Mouse (Mus musculus) limb, embryonic 13.5 days (tissue): Measurements from ENCODE around the gene Adamts17. TPM values are rescaled to one million over a fixed set of nuclear protein-coding genes. Genes with fewer than 3 reads are reported as not detected.
A peak's percentile ranks its signal among the peaks of the same experiment; 100 is the strongest.

Source experiments
- ATAC-seq: fragments of 200-750 bp; cut with Nextera tagmentation; 2 replicates; pipeline ENCODE4 v1.8.0; 2017; ENCODE audit warnings: low read depth, moderate number of reproducible peaks, moderate TSS enrichment; ENCODE audit not compliant: low FRiP score
- H3K27ac ChIP-seq: fragments of 300-500 bp; sonication (generic); 2 replicates; pipeline ENCODE4 v1.5.1; 2015; ENCODE audit warnings: inconsistent platforms, mild to moderate bottlenecking, moderate library complexity
- H3K27me3 ChIP-seq: fragments of 300-500 bp; sonication (generic); 2 replicates; pipeline ENCODE4 v1.6.1; 2015; ENCODE audit warnings: mild to moderate bottlenecking, inconsistent platforms
- H3K36me3 ChIP-seq: fragments of 300-500 bp; sonication (generic); 2 replicates; pipeline ENCODE4 v1.6.1; 2015; ENCODE audit warnings: inconsistent platforms, mild to moderate bottlenecking, moderate library complexity
- H3K4me1 ChIP-seq: fragments of 300-500 bp; sonication (generic); 2 replicates; pipeline ENCODE4 v1.6.1; 2015; ENCODE audit warnings: inconsistent platforms
- H3K4me2 ChIP-seq: fragments of 300-500 bp; sonication (generic); replicated peaks from 2 replicates; pipeline ENCODE4 v1.6.1; 2015; ENCODE audit warnings: inconsistent platforms, mild to moderate bottlenecking, moderate library complexity
- H3K4me3 ChIP-seq: fragments of 300-500 bp; sonication (generic); 2 replicates; pipeline ENCODE4 v1.5.1; 2015; ENCODE audit warnings: moderate library complexity, mild to moderate bottlenecking, inconsistent platforms
- H3K9ac ChIP-seq: fragments of 300-500 bp; sonication (generic); 2 replicates; pipeline ENCODE4 v1.6.1; 2015; ENCODE audit warnings: mild to moderate bottlenecking, inconsistent platforms
- H3K9me3 ChIP-seq: fragments of 300-500 bp; sonication (generic); 2 replicates; pipeline ENCODE4 v1.6.1; 2016; ENCODE audit warnings: inconsistent platforms
- WGBS: fragments of 180-500 bp; shearing (Covaris S2); methylation state at CpG from one replicate; pipeline ENCODE4 v1.1.7; 2015; 5-methylcytosine and 5-hydroxymethylcytosine counted together
- polyA plus RNA-seq: library from polyadenylated mRNA; unstranded; fragments of >200 nt; fragmentation: Nextera tagmentation; extraction: Ambion mirVana; gene quantifications from 2 replicates; pipeline ENCODE4 v1.2.1, GENCODE M21; 2015

Adamts17 gene
- polyA plus RNA-seq, 1 experiment from 2014 or later, result 15.3 TPM

DNA sequence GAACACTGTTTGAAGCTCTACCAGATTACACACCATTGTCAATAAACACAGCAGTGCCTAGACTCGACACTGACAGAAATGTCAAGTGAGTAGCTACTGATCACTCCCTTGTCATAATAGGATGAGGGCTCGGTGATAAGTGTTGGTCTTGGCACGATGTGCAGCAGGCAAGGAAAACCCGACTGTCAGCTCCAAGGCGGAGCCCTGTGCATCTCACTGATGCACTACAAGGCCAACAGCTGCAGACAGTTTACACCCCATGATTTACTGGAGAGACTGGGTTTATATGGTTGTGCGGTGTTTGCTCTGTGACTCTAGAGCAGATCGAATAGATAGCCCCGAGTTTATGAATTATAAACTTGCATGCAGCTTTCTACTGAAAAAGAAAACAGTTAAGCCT lies 124.0 kb downstream of the Adamts17 start:
- H3K9ac ChIP-seq, result no peak overlapping the region
- no peaks in the 10 kb centered on the region for H3K36me3 ChIP-seq
- H3K27me3 ChIP-seq, result no peaks in the 10 kb centered on the region
- no peak overlapping the region for H3K4me2 ChIP-seq
- WGBS, result 62% methylated on average over 8 of the region's 8 CpGs
- ATAC-seq, result no peak
- H3K4me3 ChIP-seq, result no peak overlapping the region
- H3K4me1 ChIP-seq, result peaks cover 55% of the 10 kb centered on the region
- no peak overlapping the region for H3K27ac ChIP-seq
- no peaks in the 10 kb centered on the region for H3K9me3 ChIP-seq

DNA sequence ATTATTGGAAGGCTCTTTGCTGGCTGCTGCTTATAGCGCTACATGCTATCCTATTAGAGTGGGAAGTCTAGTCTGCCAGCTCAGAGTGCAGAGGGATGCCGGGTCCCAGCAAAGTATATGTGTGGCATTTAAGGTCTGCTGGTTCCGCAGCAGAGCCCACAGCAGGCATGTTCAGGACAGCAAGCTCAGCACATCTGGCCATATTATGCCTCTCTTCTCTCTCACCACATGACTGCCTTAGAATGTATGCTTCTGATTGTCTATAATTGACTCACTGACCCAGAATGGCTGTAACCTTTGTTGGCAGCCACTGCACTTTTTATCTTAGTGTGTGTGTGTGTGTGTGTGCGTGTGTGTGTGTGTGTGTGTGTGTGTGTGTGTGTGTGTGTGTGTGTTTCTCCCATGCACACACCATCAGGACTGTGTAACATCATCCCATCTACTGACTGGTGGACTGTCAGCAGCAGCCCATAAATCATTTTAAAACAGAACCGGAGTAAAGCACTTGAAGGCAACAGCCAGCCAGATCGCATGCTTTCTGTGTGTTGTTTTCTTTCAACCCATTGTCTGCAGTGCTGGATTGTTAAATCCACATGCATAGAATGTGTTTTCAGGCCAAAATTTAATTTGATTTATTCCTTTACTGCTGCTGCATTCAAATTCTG lies 127.1 kb downstream of the Adamts17 start:
- H3K9me3 ChIP-seq, result no peaks in the 10 kb centered on the region
- H3K27ac ChIP-seq, result peak overlapping the region; percentile 63
- peaks cover 74% of the 10 kb centered on the region for H3K4me1 ChIP-seq
- H3K4me2 ChIP-seq, result no peak overlapping the region
- H3K36me3 ChIP-seq, result no peaks in the 10 kb centered on the region
- H3K9ac ChIP-seq, result no peak overlapping the region
- 25% methylated on average over 6 of the region's 6 CpGs for WGBS
- H3K4me3 ChIP-seq, result no peak overlapping the region
- H3K27me3 ChIP-seq, result no peaks in the 10 kb centered on the region
- peak; percentile 65 for ATAC-seq

DNA sequence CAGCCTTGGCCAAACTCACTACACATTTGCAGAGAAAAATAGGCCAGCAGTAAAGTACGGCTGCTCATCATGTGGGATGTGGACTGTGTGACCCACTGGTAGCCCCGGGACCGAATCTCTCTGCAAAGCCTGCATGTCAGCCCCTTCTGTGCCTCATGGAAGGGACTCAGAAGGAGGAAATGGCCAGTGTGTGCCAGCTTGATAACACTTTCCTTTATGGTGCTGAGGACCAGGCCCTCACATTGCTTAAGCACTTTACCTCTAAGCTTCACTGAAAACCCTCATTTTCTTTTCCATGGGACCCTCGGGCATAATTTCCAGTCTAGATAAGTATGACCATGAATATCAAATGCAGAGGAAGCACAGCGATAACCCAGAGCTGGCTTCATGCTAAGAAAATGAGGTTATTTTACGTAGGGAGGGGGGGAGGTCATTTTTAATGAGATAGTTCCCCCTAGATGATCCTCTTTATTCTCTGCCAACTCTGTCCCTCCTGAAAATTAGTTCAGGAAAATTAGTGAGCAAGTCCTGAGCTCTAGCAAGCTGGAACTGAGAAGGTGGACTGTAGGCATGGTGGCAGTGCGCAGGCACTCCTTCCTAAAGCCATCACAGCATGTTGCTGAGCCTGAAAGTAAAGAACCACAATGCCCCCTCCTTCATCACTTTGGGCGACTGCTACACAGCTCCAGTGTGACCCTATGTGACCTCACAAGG lies 127.8 kb downstream of the Adamts17 start:
- Histone ChIP-seq H3K9me3 (no peaks in the 10 kb centered on the region), H3K4me1 (peaks cover 74% of the 10 kb centered on the region), H3K9ac (no peak overlapping the region), H3K36me3 (no peaks in the 10 kb centered on the region), H3K27ac (peak overlapping the region; percentile 63; the same call in 1 of the 2 replicates), H3K27me3 (no peaks in the 10 kb centered on the region), H3K4me2 (no peak overlapping the region), H3K4me3 (no peak overlapping the region)
- WGBS, result 52% methylated on average over 8 of the region's 8 CpGs
- 0 out of 2 replicates have a peak, but pooled peaks have one; percentile 12 for ATAC-seq

DNA sequence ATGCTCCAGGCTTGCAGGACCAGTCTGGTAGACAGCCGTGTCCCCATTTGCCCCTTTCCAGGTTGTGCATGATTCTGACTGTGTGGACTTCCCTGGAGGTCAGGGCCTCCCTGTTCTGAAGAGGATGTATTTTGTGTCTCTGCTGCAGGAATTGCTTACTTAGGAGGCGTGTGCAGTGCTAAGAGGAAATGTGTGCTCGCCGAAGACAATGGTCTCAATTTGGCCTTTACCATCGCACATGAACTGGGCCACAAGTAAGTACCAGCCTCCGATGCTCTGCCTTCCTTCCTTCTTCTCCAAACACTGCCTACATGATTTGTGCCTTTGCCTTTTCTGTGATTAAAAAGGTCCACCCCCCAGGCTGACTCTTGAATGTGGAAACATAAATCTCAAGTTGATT lies 129.1 kb downstream of the Adamts17 start:
- Histone ChIP-seq H3K4me1 (peaks cover 65% of the 10 kb centered on the region), H3K36me3 (no peaks in the 10 kb centered on the region; the same call in 1 of the 2 replicates), H3K4me3 (no peak overlapping the region), H3K27ac (no peak overlapping the region), H3K27me3 (no peaks in the 10 kb centered on the region), H3K9me3 (no peaks in the 10 kb centered on the region), H3K4me2 (no peak overlapping the region), H3K9ac (no peak overlapping the region)
- 81% methylated on average over 6 of the region's 6 CpGs for WGBS
- ATAC-seq, result no peak

DNA sequence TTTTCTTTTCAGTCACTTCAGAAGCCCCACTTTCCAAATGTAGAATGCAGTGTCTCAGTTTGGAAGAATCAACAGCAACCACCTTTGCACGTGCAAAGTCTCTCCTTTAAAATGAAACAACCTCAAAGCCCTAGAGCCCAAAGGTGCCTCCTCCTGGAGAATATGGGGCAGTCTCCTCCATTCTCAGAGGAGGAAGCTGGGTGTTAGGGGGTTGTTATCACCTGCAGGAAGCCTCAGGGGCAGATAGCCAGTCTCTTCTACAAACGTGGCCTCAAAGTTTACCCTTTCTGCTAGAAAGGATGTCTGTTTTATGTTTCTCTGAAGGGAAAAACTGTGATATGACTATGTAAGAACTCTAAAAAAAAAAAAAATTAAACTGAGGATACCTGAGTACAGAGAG lies 129.7 kb downstream of the Adamts17 start:
- no peaks in the 10 kb centered on the region for H3K27me3 ChIP-seq
- 0 out of 2 replicates have a peak overlapping the region, but pooled peaks have one; percentile 34 for H3K27ac ChIP-seq
- no peak overlapping the region for H3K4me3 ChIP-seq
- H3K4me2 ChIP-seq, result no peak overlapping the region
- no peak for ATAC-seq
- WGBS, result 18% methylated on average over 2 of the region's 2 CpGs
- H3K9me3 ChIP-seq, result no peaks in the 10 kb centered on the region
- H3K9ac ChIP-seq, result no peak overlapping the region
- H3K4me1 ChIP-seq, result peaks cover 61% of the 10 kb centered on the region
- peaks cover 4% of the 10 kb centered on the region; the same call in 1 of the 2 replicates for H3K36me3 ChIP-seq

DNA sequence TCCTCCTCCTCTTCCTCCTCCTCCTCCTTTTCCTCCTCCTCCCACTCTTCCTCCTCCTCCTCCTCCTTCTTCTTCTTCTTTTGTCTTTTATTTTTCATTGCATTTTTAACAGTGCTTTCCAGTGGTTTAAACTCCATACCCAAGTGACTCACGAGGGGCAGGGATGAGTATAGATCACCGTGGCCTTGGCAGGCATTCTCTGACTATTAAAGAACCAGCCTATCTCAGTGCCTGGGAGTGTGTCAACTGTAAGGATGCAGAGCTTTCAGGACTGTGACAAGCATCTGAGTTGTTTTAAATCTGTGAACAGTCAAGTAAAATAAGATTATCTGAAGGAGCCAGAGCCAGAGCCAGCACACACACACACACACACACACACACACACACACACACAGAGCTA lies 130.7 kb downstream of the Adamts17 start:
- H3K4me2 ChIP-seq, result no peak overlapping the region
- peaks cover 5% of the 10 kb centered on the region; the same call in 1 of the 2 replicates for H3K36me3 ChIP-seq
- H3K4me1 ChIP-seq, result peaks cover 67% of the 10 kb centered on the region
- H3K4me3 ChIP-seq, result no peak overlapping the region
- no peaks in the 10 kb centered on the region for H3K9me3 ChIP-seq
- no peak overlapping the region for H3K9ac ChIP-seq
- no peak overlapping the region for H3K27ac ChIP-seq
- no peaks in the 10 kb centered on the region for H3K27me3 ChIP-seq
- 71% methylated on average over 2 of the region's 2 CpGs for WGBS
- ATAC-seq, result no peak

DNA sequence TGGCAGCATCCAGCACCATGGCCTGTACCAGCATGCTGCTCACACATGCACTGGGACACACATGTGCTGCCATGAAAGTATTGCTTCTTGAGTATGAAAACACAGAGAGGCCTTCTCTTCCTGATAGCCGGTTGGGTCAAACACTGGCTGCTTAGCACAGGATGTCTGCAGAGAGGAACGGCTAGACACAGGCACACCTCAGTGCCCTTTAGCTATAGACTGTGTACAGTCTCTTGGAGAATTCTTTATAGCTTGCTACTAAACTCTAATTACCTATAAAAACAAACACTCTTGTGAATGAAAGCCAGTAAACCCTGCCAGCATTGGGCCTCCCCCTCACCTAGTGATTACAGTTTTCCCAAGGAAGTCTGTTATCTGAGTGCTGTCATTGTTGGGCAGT lies 131.4 kb downstream of the Adamts17 start:
- H3K27me3 ChIP-seq, result no peaks in the 10 kb centered on the region
- H3K27ac ChIP-seq, result peak overlapping the region; percentile 58; the same call in 1 of the 2 replicates
- H3K4me2 ChIP-seq, result no peak overlapping the region
- H3K9ac ChIP-seq, result no peak overlapping the region
- no peak overlapping the region for H3K4me3 ChIP-seq
- 17% methylated on average over 2 of the region's 2 CpGs for whole genome bisulfite sequencing
- peaks cover 5% of the 10 kb centered on the region; the same call in 1 of the 2 replicates for H3K36me3 ChIP-seq
- H3K9me3 ChIP-seq, result no peaks in the 10 kb centered on the region
- H3K4me1 ChIP-seq, result peaks cover 64% of the 10 kb centered on the region
- peak; percentile 54 for ATAC-seq

DNA sequence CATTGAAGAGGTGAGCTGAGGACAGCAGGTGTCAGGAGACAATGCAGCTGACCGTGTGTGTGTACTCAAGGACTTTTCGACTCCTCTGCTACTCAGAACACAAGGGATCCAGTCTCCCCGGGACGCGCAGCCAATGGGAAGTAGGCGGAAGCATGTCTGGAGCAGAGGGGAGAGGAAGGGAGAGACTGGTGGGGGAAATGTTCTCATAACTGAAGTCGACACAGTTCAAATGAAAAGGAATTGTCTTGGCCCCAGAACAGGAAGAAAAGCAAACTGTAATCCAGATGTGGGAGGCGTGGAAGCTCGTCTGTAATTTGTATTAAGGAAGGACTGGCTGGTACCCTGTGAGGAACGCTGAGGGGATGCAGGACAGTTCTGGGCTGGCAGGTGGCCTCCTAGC lies 135.3 kb downstream of the Adamts17 start:
- H3K27ac ChIP-seq, result no peak overlapping the region; the same call in 1 of the 2 replicates
- no peak overlapping the region for H3K9ac ChIP-seq
- ATAC-seq, result 0 out of 2 replicates have a peak, but pooled peaks have one; percentile 46
- peaks cover 25% of the 10 kb centered on the region for H3K4me1 ChIP-seq
- peaks cover 5% of the 10 kb centered on the region; the same call in 1 of the 2 replicates for H3K36me3 ChIP-seq
- 47% methylated on average over 10 of the region's 10 CpGs for WGBS
- H3K9me3 ChIP-seq, result no peaks in the 10 kb centered on the region
- no peaks in the 10 kb centered on the region for H3K27me3 ChIP-seq
- H3K4me2 ChIP-seq, result no peak overlapping the region
- no peak overlapping the region for H3K4me3 ChIP-seq

DNA sequence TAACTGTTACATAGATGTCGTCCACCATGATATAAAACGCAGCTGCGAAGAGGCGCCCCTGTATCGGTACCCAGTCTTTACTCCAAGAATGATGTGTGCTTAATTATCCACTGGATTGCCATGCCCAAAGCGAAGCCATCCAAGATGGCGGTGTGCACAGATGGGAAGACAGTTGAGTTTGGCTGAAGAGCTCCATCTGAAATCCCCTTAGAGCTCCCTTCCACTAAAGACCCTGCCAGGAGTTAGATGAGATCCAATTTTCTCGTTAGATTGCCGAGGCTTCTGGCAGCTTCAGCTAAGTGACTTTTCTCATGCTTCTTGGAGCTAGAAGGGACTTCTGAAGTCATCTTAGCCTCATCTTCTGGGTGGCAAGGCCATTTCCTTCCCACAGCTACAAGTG lies 136.8 kb downstream of the Adamts17 start:
- no peak for ATAC-seq
- Histone ChIP-seq H3K9ac (no peak overlapping the region), H3K4me3 (no peak overlapping the region), H3K4me2 (no peak overlapping the region), H3K9me3 (no peaks in the 10 kb centered on the region), H3K4me1 (peaks cover 13% of the 10 kb centered on the region), H3K27me3 (no peaks in the 10 kb centered on the region), H3K27ac (no peak overlapping the region), H3K36me3 (peaks cover 5% of the 10 kb centered on the region; the same call in 1 of the 2 replicates)
- 93% methylated on average over 9 of the region's 9 CpGs for WGBS

DNA sequence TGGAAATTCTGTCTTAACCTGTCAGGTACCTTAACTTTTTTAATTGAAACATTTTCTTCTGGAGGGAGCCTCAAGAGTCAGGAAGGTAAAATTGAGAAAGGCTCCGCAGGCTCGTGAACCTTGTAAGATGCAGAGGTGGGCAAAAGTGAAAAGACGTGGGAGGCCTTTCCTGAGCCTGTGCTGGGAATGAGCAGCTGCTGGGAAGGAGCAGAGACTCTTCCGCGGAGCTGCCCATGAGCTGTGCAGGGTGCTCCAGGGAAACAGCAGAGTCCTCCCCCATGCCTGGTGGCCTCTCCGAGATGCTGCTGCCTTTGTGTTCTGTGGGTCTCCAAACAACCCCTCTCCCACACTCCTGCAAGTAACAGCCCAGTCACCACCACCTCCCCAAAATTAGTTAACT lies 142.1 kb downstream of the Adamts17 start:
- Histone ChIP-seq H3K4me1 (no peaks in the 10 kb centered on the region), H3K36me3 (no peaks in the 10 kb centered on the region; the same call in 1 of the 2 replicates), H3K9ac (no peak overlapping the region), H3K27ac (no peak overlapping the region), H3K4me3 (no peak overlapping the region), H3K27me3 (no peaks in the 10 kb centered on the region), H3K9me3 (no peaks in the 10 kb centered on the region), H3K4me2 (no peak overlapping the region)
- 67% methylated on average over 6 of the region's 6 CpGs for WGBS
- no peak for ATAC-seq

DNA sequence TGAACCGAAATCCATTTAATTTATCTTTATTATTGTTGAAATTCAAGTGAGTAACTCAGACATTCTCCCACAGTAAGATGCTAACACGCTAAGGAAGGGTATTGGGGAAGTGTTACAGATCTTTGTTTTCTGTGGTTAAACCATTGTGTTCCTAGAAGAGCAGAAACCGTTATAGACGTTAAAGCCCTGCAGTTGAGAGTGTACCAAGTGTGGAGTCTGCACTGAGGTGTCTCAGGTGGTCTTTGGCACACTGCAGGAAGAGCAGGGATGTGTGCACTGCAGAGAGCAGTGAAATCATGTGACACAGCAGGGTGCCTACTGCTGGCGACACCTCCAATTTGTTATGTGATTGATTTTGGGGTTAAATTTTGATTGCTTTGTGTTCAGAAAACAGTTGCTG lies 142.5 kb downstream of the Adamts17 start:
- ATAC-seq, result no peak
- H3K9me3 ChIP-seq, result no peaks in the 10 kb centered on the region
- H3K4me2 ChIP-seq, result no peak overlapping the region
- no peak overlapping the region for H3K27ac ChIP-seq
- 70% methylated on average over 5 of the region's 5 CpGs for WGBS
- no peak overlapping the region for H3K4me3 ChIP-seq
- H3K9ac ChIP-seq, result no peak overlapping the region
- no peaks in the 10 kb centered on the region for H3K4me1 ChIP-seq
- H3K27me3 ChIP-seq, result no peaks in the 10 kb centered on the region
- H3K36me3 ChIP-seq, result no peaks in the 10 kb centered on the region; the same call in 1 of the 2 replicates

DNA sequence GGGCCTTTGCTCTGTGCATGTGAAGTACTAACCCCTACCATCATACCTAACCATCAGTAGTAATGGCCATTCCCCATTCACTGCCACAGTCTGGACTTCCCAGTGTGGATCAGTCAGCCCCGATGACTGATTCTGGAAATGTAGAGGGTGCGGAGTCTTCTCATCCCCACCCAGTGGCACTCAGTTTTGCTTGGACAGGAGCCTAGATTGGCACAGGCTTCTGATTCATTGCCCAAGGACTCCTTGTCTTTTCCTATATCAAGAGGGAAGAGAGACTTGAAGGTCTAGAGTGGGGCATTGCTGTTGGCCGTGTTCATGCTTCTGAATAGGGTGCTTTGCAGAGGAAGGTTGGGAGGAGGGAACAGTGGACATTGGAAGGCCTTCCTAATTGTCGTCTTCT lies 148.1 kb downstream of the Adamts17 start:
- Histone ChIP-seq H3K36me3 (no peaks in the 10 kb centered on the region; the same call in 1 of the 2 replicates), H3K9ac (no peak overlapping the region), H3K4me3 (no peak overlapping the region), H3K27ac (no peak overlapping the region), H3K4me2 (no peak overlapping the region), H3K27me3 (no peaks in the 10 kb centered on the region), H3K4me1 (no peaks in the 10 kb centered on the region), H3K9me3 (peaks cover 6% of the 10 kb centered on the region; the same call in 1 of the 2 replicates)
- ATAC-seq, result no peak
- 91% methylated on average over 4 of the region's 4 CpGs for WGBS
